Mouse (Mus musculus) A20 (cell line): ENCODE measurements around the gene Vmo1.
A peak's percentile ranks its signal among the peaks of the same experiment; 100 is the strongest.
"Not testable (repeated sequence)": the region's sequence is repeated elsewhere in the genome, so short reads cannot be mapped to it uniquely, and the experiment has no call there.

Experiments
- DNase-seq: peaks from one replicate; pipeline ENCODE4 v3.0.0-alpha.2; 2011; ENCODE audit warnings: low read depth, low spot score

Gene Vmo1

GRCm38 (mm10) chr11:70520178-70520769 lies 5.9 kb upstream of the Vmo1 start:
- no peak for DNase-seq

GRCm38 (mm10) chr11:70518923-70519322 lies 4.5 kb upstream of the Vmo1 start, which contains the start of gene Gltpd2:
Gene Gltpd2, plus strand, starts transcription at chr11:70519196.
- no peak for DNase-seq

GRCm38 (mm10) chr11:70518436-70518835 lies 4.0 kb upstream of the Vmo1 start:
- DNase-seq: no peak

GRCm38 (mm10) chr11:70516352-70516751 lies 1.9 kb upstream of the Vmo1 start:
- peak; percentile 75 for DNase-seq

- DNase-seq: peak; percentile 22
Observed at GRCm38 (mm10) chr11:70513520-70513919, 896 bp downstream of the Vmo1 start.

GRCm38 (mm10) chr11:70512709-70513342 lies 1.6 kb downstream of the Vmo1 start:
- DNase-seq: peak; percentile 68

- DNase-seq: no peak
Observed at GRCm38 (mm10) chr11:70511825-70512224, 2.6 kb downstream of the Vmo1 start.

- no peak for DNase-seq
Observed at GRCm38 (mm10) chr11:70511242-70511641, 3.2 kb downstream of the Vmo1 start.

- DNase-seq: peak; percentile 64
Observed at GRCm38 (mm10) chr11:70509753-70510564, 4.5 kb downstream of the Vmo1 start.

- peak; percentile 74 for DNase-seq
Observed at GRCm38 (mm10) chr11:70506962-70507515, 7.4 kb downstream of the Vmo1 start.

- DNase-seq: peak; percentile 82
Observed at GRCm38 (mm10) chr11:70506385-70506784, 8.0 kb downstream of the Vmo1 start.

GRCm38 (mm10) chr11:70504970-70505369 lies 9.4 kb downstream of the Vmo1 start, which contains the start of gene Tm4sf5:
Gene Tm4sf5, plus strand, starts transcription at chr11:70505244.
- no peak for DNase-seq

- no peak for DNase-seq
Observed at GRCm38 (mm10) chr11:70502018-70502417, 12.4 kb downstream of the Vmo1 start.

- no peak for DNase-seq
Observed at GRCm38 (mm10) chr11:70500476-70500812, 14.0 kb downstream of the Vmo1 start.

- DNase-seq: peak; percentile 36
Observed at GRCm38 (mm10) chr11:70499566-70500475, 14.6 kb downstream of the Vmo1 start.

- no peak for DNase-seq
Observed at GRCm38 (mm10) chr11:70489684-70490083, 24.7 kb downstream of the Vmo1 start.

GRCm38 (mm10) chr11:70489138-70489537 lies 25.3 kb downstream of the Vmo1 start:
- DNase-seq: no peak

GRCm38 (mm10) chr11:70487816-70488215 lies 26.6 kb downstream of the Vmo1 start:
- DNase-seq: no peak

- no peak for DNase-seq
Observed at GRCm38 (mm10) chr11:70485498-70485897, 28.9 kb downstream of the Vmo1 start.

GRCm38 (mm10) chr11:70474872-70475534 lies 39.4 kb downstream of the Vmo1 start:
- DNase-seq: no peak

- DNase-seq: not testable (repeated sequence)
Observed at GRCm38 (mm10) chr11:70473291-70473690, 41.1 kb downstream of the Vmo1 start.
